Mouse (Mus musculus): ENCODE measurements around the gene Gm49711. TPM values are rescaled to one million over a fixed set of nuclear protein-coding genes. Genes with fewer than 3 reads are reported as not detected.

Gene Gm49711
- polyA plus RNA-seq, 1 experiment from 2014 or later = not detected

DNA sequence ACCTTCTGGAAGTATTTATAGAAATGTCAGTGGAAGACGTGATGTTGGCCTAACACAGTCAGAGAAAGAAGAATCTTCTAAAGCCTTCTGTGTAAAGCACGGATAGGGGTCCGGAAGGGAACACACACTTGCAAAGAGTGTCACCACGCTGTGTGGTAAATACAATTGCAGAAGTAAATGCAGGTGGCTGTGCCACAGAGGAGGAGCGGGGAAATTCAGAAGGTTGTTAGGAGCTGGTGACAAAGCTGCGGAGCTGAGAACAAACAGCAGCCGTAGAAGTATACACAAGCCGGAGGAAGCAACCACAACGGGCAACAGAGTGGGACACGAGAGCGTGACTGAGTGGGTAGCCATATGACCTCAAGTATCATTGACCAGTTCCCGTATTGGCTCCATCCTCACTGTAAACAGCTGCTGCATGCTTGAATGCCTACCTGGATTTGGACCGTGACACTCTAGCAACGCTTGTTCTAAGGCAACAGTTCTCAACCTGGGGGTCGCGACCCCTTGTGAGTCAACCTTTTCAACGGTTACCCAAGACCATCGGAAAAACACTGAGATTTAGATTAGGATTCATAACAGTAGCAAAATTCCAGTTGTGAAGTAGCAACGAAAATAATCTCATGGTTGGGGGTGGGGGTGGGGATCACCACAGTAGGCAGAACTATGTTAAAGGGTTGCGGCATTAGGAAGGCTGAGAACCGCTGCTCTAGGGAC is 20.1 kb upstream of the Gm49711 start:
- 85% methylated on average over 21 of the region's 21 CpGs for WGBS
- H3K9me3 ChIP-seq = peaks cover 5% of the 10 kb centered on the region; the same call in 1 of the 2 replicates
- no peak overlapping the region for H3K4me3 ChIP-seq (replicated peaks)
- H3K4me2 ChIP-seq = no peak overlapping the region
- no peak overlapping the region for H3K27ac ChIP-seq
- no peak for ATAC-seq (ENCODE audit: insufficient number of reproducible peaks, insufficient read depth, low FRiP score, low TSS enrichment, low read depth)
- no peaks in the 10 kb centered on the region for H3K36me3 ChIP-seq
- H3K4me1 ChIP-seq (replicated peaks) = no peaks in the 10 kb centered on the region
- H3K27me3 ChIP-seq = no peaks in the 10 kb centered on the region
- no peak overlapping the region for H3K9ac ChIP-seq (replicated peaks)

DNA sequence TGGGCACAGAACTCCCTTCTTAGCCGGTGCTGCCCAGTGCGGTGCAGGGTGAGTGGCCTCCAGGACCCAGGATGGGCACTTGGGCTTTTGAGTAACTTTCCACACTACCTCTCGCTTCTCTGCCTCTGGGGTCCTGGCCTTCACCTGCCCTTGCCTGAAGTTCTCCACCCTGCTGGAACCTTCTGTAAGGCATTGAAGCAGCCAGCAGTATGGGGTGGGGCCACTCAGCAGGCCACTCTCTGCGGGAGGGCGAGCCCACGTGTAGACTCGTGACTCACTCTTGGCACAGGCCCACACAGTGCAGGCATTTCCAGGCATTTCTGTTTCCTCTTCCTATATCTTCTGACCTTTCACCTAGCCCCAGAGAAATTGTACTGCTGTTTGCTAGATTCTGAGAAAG is 18.7 kb upstream of the Gm49711 start:
- H3K4me2 ChIP-seq = no peak overlapping the region

DNA sequence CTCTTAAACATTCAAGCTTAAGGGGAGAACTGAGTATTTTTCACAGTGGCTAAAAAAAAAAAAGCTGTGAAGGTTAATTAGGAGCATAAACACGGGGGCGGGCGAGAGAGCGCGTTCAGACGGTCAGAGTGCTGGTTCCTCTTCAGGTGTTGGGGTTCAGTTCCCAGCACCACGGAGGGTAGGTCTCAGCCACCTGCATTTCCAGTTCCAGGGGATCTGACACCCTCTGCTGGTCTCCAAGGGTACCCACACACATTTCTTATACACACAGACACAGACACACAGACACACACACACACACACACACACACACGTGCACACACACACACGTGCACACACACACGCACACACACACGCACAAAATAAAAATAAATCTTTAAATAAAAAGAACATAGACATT is 18.1 kb upstream of the Gm49711 start:
- Histone ChIP-seq H3K27me3 (no peaks in the 10 kb centered on the region), H3K36me3 (no peaks in the 10 kb centered on the region), H3K4me1 (replicated peaks) (no peaks in the 10 kb centered on the region), H3K4me3 (replicated peaks) (no peak overlapping the region), H3K9ac (replicated peaks) (no peak overlapping the region), H3K4me2 (no peak overlapping the region), H3K9me3 (peaks cover 5% of the 10 kb centered on the region; the same call in 1 of the 2 replicates), H3K27ac (no peak overlapping the region)
- 93% methylated on average over 11 of the region's 11 CpGs for WGBS
- no peak for ATAC-seq (ENCODE audit: insufficient number of reproducible peaks, insufficient read depth, low FRiP score, low TSS enrichment, low read depth)

More for the DNA sequence above, 18.7 kb upstream of the Gm49711 start:
- Histone ChIP-seq H3K9ac (replicated peaks) (no peak overlapping the region), H3K27me3 (no peaks in the 10 kb centered on the region), H3K4me3 (replicated peaks) (no peak overlapping the region), H3K9me3 (peaks cover 5% of the 10 kb centered on the region; the same call in 1 of the 2 replicates), H3K27ac (no peak overlapping the region), H3K36me3 (no peaks in the 10 kb centered on the region), H3K4me1 (replicated peaks) (no peaks in the 10 kb centered on the region)
- 87% methylated on average over 7 of the region's 7 CpGs for WGBS
- ATAC-seq (ENCODE audit: insufficient number of reproducible peaks, insufficient read depth, low FRiP score, low TSS enrichment, low read depth) = no peak

DNA sequence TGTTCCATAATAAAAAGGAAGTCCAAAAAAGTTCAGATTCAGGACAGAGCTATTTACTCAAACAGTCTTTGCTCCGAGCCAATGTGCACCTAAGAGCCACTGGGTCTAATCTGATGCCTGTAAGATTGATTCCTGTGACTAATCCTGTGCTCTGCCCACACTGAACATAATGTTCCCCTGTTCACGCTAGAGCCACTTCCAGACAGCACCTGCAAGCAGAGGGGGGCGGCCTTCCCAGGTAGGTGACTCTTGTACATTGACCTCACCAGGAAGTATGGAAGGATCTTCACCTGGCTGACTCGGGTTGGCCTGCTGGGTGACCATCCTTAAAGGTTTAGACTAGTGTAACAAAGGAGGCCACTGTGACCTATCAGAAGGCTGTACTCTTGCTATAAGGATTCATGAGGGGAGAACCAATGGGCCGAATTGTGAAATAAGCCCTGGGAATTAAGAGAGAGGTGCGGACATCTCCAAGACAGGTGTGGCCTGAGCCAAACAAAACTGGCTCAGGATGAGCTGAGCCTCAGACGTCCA is 6.3 kb upstream of the Gm49711 start:
- Histone ChIP-seq H3K36me3 (no peaks in the 10 kb centered on the region), H3K4me1 (replicated peaks) (no peaks in the 10 kb centered on the region), H3K9me3 (peaks cover 14% of the 10 kb centered on the region), H3K27me3 (no peaks in the 10 kb centered on the region), H3K4me3 (replicated peaks) (no peak overlapping the region), H3K27ac (no peak overlapping the region), H3K9ac (replicated peaks) (no peak overlapping the region), H3K4me2 (no peak overlapping the region)
- whole genome bisulfite sequencing = 82% methylated on average over 7 of the region's 7 CpGs
- ATAC-seq (ENCODE audit: insufficient number of reproducible peaks, insufficient read depth, low FRiP score, low TSS enrichment, low read depth) = no peak

DNA sequence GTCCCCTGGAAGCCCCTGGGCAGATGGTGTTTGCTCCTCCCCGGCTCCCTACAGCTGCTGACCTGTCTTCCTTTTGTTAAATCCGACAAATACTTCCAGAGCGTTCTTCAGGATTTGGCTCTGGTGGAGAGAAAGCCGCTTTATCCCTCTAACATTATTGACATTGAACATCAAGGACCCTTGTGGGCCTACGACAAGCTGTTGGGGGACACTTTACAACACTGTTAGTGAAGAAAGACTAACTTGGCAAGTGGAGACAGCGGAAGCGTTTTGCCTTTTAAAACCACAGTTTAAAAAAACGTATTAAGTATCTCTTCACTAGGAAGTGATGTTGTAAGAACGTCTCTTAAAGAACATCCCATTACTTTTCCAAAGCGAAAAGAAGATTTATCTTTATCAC is 5.5 kb upstream of the Gm49711 start:
- WGBS = 85% methylated on average over 10 of the region's 10 CpGs
- H3K36me3 ChIP-seq = no peaks in the 10 kb centered on the region
- 0 out of 2 replicates have a peak, but pooled peaks cover 6% of the 10 kb centered on the region for H3K4me1 ChIP-seq (replicated peaks)
- H3K4me3 ChIP-seq (replicated peaks) = no peak overlapping the region
- H3K9ac ChIP-seq (replicated peaks) = no peak overlapping the region
- H3K4me2 ChIP-seq = no peak overlapping the region
- H3K27ac ChIP-seq = no peak overlapping the region
- H3K9me3 ChIP-seq = peaks cover 14% of the 10 kb centered on the region
- ATAC-seq (ENCODE audit: insufficient number of reproducible peaks, insufficient read depth, low FRiP score, low TSS enrichment, low read depth) = no peak
- no peaks in the 10 kb centered on the region for H3K27me3 ChIP-seq

DNA sequence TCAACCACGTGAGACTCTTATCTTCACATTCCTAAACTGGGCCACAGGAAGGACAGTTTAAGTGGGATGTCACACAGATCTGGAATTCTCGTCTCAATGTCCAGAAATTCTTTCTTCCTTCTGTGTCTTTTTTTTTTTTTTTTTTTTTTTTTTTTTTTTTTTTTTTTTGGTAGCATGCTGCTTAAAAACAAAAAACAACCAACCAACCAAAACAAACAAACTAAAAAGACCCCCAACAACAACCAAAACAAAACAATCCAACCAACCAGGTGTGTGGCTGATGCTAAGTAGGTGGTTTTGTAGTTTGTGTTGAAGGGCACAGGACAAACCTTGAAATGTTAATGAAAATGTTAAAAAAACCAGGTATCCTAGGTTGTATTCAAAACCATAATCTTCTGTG is 1.4 kb upstream of the Gm49711 start:
- ATAC-seq (ENCODE audit: insufficient number of reproducible peaks, insufficient read depth, low FRiP score, low TSS enrichment, low read depth) = no peak
- Histone ChIP-seq H3K4me1 (replicated peaks) (peaks cover 24% of the 10 kb centered on the region), H3K9me3 (peaks cover 14% of the 10 kb centered on the region), H3K4me2 (peak overlapping the region; percentile 84), H3K27me3 (no peaks in the 10 kb centered on the region), H3K27ac (no peak overlapping the region), H3K9ac (replicated peaks) (no peak overlapping the region), H3K36me3 (peaks cover 14% of the 10 kb centered on the region; the same call in 1 of the 2 replicates), H3K4me3 (replicated peaks) (no peak overlapping the region)
- 73% methylated on average over 2 of the region's 2 CpGs for WGBS

DNA sequence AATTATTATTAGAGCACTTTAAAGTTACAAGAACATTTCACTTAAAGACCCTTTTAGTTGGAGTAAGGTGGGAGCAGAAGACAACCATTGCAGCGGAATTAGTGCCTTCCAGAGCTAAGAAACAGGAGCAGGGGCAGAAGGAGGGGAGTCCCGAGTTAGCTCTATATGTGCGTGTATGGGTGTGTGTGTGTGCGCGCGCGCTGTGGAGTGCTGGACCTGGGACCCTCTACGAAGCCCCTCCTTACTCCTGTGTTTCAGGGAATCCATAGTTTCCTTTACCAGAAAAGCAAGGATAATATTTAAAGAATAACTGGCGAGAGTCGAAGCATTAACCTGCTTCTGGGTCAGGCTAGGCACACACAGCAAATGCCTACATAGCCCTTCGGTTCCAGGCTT is 662 bp upstream of the Gm49711 start:
- Histone ChIP-seq H3K4me3 (replicated peaks) (peak overlapping the region; percentile 96), H3K4me2 (peak overlapping the region; percentile 84), H3K9me3 (peaks cover 14% of the 10 kb centered on the region), H3K36me3 (peaks cover 22% of the 10 kb centered on the region), H3K4me1 (replicated peaks) (peaks cover 24% of the 10 kb centered on the region), H3K27ac (peak overlapping the region; percentile 79), H3K9ac (replicated peaks) (peak overlapping the region; percentile 89), H3K27me3 (no peaks in the 10 kb centered on the region)
- 3% methylated on average over 11 of the region's 11 CpGs for WGBS
- ATAC-seq (ENCODE audit: insufficient number of reproducible peaks, insufficient read depth, low FRiP score, low TSS enrichment, low read depth) = peak; percentile 41; the same call in 1 of the 2 replicates

DNA sequence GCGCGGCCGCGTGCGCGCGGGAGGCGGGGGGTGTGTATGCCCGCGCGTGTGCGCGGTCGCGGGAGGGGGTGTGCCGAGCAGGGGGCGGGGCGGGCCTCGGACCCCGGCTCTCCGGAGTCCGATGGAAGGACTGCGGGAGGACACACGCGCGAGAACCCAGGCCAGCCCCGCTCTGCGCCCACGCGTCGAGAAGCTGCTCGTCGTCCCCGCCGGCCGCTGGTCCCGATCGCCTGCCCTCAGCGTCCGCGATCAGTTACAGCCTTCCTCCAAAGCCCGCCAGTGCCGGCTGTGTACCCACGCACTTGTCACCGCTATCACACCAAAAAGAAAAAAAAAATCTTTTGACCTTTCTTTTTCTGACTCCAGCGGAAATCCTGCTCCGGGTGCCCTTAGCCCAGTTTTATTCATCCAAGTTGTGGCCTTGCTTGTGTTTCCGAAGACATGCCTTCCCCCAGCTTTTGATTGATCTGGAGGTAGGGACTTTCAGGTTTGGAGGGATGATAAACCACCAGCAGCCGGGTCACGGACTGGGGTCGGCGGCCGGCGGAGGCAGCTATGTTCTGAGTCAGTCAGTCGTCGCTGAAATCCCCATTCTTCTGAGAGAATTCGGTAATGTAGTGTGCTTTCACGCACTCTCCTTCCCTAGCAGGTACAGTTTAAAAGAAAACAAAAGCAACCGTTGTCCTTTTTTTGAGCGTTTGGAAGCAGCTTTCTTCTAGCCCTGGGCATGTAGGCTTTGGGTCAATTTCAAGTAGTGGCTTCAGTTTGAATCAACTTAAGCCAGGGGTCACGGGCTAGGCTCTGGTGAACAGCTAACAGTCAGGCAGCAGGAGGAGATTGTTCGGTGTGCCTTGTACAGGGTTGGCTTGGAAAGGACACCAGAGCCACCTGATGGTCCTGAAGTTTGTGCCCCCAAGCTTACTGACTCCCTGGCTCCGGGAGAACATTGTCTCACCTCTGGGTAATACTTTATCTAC is 816 bp downstream of the Gm49711 start:
- ATAC-seq (ENCODE audit: insufficient number of reproducible peaks, insufficient read depth, low FRiP score, low TSS enrichment, low read depth) = peak; percentile 41; the same call in 1 of the 2 replicates
- Histone ChIP-seq H3K27me3 (no peaks in the 10 kb centered on the region), H3K9ac (replicated peaks) (peak overlapping the region; percentile 89), H3K4me1 (replicated peaks) (peaks cover 24% of the 10 kb centered on the region), H3K4me3 (replicated peaks) (peak overlapping the region; percentile 96), H3K36me3 (peaks cover 34% of the 10 kb centered on the region), H3K9me3 (peaks cover 10% of the 10 kb centered on the region), H3K4me2 (peak overlapping the region; percentile 84), H3K27ac (peak overlapping the region; percentile 79; the same call in 1 of the 2 replicates)
- WGBS = 2% methylated on average over 63 of the region's 63 CpGs

DNA sequence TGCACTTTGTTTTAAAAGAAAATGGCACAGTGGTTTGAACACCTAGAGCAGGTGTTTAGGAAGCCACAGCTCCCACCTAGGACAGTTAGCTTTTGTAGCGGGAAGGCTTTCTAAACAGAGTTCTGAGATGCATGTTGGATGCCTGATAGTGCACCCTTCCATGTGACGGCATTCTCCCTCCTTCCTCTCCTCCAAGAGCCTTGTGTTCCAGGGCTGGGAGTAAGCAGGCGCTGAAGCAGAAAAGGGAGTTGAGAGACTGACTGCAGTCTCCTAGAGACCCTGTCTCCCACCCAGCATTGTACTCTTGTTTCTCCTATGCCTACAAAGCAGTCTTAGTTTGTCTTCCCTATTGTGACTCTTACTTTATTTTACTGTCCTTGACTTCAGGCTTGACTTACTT is 2.1 kb downstream of the Gm49711 start:
- H3K9me3 ChIP-seq = 0 out of 2 replicates have a peak, but pooled peaks cover 3% of the 10 kb centered on the region
- H3K27ac ChIP-seq = no peak overlapping the region
- H3K4me3 ChIP-seq (replicated peaks) = no peak overlapping the region
- peaks cover 41% of the 10 kb centered on the region for H3K36me3 ChIP-seq
- H3K4me1 ChIP-seq (replicated peaks) = peaks cover 24% of the 10 kb centered on the region
- peak overlapping the region; percentile 84 for H3K4me2 ChIP-seq
- no peaks in the 10 kb centered on the region for H3K27me3 ChIP-seq
- 83% methylated on average over 3 of the region's 3 CpGs for WGBS
- ATAC-seq (ENCODE audit: insufficient number of reproducible peaks, insufficient read depth, low FRiP score, low TSS enrichment, low read depth) = no peak
- no peak overlapping the region for H3K9ac ChIP-seq (replicated peaks)

DNA sequence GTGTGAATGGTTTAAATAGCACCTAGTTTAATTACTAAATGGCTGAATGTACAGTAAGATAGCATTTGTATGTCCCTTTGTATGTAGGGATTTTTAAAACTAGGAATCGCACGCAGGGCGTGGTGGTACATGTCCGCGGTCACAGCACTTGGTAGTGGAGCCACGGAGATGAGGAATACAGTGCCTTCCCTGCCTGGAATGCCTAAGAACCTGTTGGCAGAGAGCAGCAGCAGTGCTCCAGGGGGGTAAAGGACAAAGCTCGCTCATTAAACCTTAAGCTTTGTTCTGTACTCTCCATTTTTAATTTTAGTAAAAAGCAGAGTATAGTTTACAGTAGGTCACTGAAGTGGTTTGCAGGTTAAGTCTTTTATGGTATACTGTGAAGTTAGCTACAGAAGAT is 3.5 kb downstream of the Gm49711 start:
- WGBS = 95% methylated on average over 7 of the region's 7 CpGs
- no peak for ATAC-seq (ENCODE audit: insufficient number of reproducible peaks, insufficient read depth, low FRiP score, low TSS enrichment, low read depth)
- H3K27me3 ChIP-seq = no peaks in the 10 kb centered on the region

DNA sequence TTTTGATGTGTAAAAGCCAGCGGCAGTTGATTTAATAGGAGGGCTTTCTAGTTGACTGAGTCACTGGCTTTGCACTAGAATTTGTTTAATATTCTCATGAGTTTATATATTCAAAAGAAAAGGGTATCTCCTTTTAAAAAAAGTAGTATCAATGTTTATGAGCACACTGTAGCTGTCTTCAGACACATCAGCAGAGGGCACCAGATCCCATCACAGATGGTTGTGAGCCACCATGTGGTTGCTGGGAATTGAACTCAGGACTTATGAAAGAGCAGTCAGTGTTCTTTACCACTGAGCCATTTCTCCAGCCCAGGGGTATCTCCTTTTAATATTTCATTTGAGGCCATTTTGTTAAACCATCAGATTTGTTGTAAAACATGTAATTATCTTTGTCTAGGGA is 4.7 kb downstream of the Gm49711 start:
- Histone ChIP-seq H3K4me1 (replicated peaks) (peaks cover 37% of the 10 kb centered on the region), H3K9ac (replicated peaks) (no peak overlapping the region), H3K4me2 (no peak overlapping the region), H3K27me3 (no peaks in the 10 kb centered on the region), H3K4me3 (replicated peaks) (no peak overlapping the region), H3K36me3 (peaks cover 61% of the 10 kb centered on the region), H3K27ac (no peak overlapping the region), H3K9me3 (0 out of 2 replicates have a peak, but pooled peaks cover 3% of the 10 kb centered on the region)
- no peak for ATAC-seq (ENCODE audit: insufficient number of reproducible peaks, insufficient read depth, low FRiP score, low TSS enrichment, low read depth)
- WGBS = 94% methylated on average over 1 of the region's 1 CpGs

More for the DNA sequence above, 3.5 kb downstream of the Gm49711 start:
- Histone ChIP-seq H3K27ac (no peak overlapping the region), H3K36me3 (peaks cover 52% of the 10 kb centered on the region), H3K4me2 (no peak overlapping the region), H3K4me1 (replicated peaks) (peaks cover 36% of the 10 kb centered on the region), H3K9me3 (0 out of 2 replicates have a peak, but pooled peaks cover 3% of the 10 kb centered on the region), H3K4me3 (replicated peaks) (no peak overlapping the region), H3K9ac (replicated peaks) (no peak overlapping the region)

Measured in limb, embryonic 12.5 days (tissue).